Mouse (Mus musculus): Measurements from ENCODE around the gene Dhx33. TPM values are rescaled to one million over a fixed set of nuclear protein-coding genes. Genes with fewer than 3 reads are reported as not detected.

The Dhx33 gene
- polyA plus RNA-seq, 1 experiment: 18.4 TPM

Other genes with a start within 250 kb of the Dhx33 start
- 5.8 and 6.5 TPM in 2 replicates for gene Zfp3, start 240.2 kb downstream of the Dhx33 start, polyA plus RNA-seq (2012; rRNA removed)
- 1.1 and 1.5 TPM in 2 replicates for gene Scimp, start 191.9 kb downstream of the Dhx33 start, polyA plus RNA-seq (2012; rRNA removed)
- 12.3 and 15.8 TPM in 2 replicates for gene Rabep1, start 159.7 kb downstream of the Dhx33 start, polyA plus RNA-seq (2012; rRNA removed)
- gene Nup88, start 34.5 kb downstream of the Dhx33 start, polyA plus RNA-seq (2012; rRNA removed): 113 and 130 TPM in 2 replicates
- gene Rpain, start 34.2 kb downstream of the Dhx33 start, polyA plus RNA-seq (2012; rRNA removed): 44.2 and 58.6 TPM in 2 replicates
- gene C1qbp, start 21.4 kb downstream of the Dhx33 start, polyA plus RNA-seq (2012; rRNA removed): 102 and 120 TPM in 2 replicates
- 11.0 and 13.3 TPM in 2 replicates for gene Mis12, start 15.2 kb upstream of the Dhx33 start, polyA plus RNA-seq (2012; rRNA removed)
- 21.7 and 25.5 TPM in 2 replicates for gene Derl2, start 15.4 kb upstream of the Dhx33 start, polyA plus RNA-seq (2012; rRNA removed)
- gene 6330403K07Rik, start 29.1 kb upstream of the Dhx33 start, polyA plus RNA-seq (2012; rRNA removed): 2.6 and 3.2 TPM in 2 replicates
- gene Nlrp1a, start 140.3 kb upstream of the Dhx33 start, polyA plus RNA-seq (2012; rRNA removed): 0.12 and 0.13 TPM in 2 replicates
- gene Nlrp1b, start 226.3 kb upstream of the Dhx33 start, polyA plus RNA-seq (2012; rRNA removed): 1.2 TPM in 2 replicates